Mouse (Mus musculus): ENCODE measurements around the gene Pde11a. TPM values are rescaled to one million over a fixed set of nuclear protein-coding genes. Genes with fewer than 3 reads are reported as not detected.
A peak's percentile ranks its signal among the peaks of the same experiment; 100 is the strongest.

Gene Pde11a
- total RNA-seq, 2 experiments from 2014 or later: not detected

GRCm38 (mm10) chr2:76324463-76324862 lies 14.1 kb downstream of the Pde11a start:
- ATAC-seq (replicated peaks; ENCODE audit: low FRiP score, low TSS enrichment, poor library complexity, severe bottlenecking): no peak

- no peak for ATAC-seq (replicated peaks; ENCODE audit: low FRiP score, low TSS enrichment, poor library complexity, severe bottlenecking)
Observed at GRCm38 (mm10) chr2:76323185-76323875, 15.2 kb downstream of the Pde11a start.

GRCm38 (mm10) chr2:76320336-76320735 lies 18.2 kb downstream of the Pde11a start:
- ATAC-seq (replicated peaks; ENCODE audit: low FRiP score, low TSS enrichment, poor library complexity, severe bottlenecking): peak; percentile 63

DNA sequence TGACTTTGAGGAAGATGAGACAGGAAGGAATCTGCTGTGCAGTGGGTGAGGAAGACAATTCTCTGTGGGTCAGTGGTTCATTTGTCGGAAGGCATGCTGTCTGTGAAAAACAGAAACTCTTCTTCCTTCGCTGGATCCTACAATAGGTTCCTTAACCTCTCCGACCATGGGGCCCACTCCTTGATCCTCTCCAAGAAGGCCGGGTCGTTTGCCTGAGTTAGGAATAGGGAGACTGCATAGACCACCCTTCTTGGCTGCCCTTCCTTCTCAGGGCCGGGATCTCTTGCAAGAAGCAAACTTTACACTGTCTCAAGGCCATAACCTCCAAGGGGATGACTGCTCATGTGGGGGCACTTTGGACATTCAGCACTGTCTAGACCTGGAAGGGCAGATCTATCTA lies 19.3 kb downstream of the Pde11a start:
- no peak for ATAC-seq (replicated peaks; ENCODE audit: low FRiP score, low TSS enrichment, poor library complexity, severe bottlenecking)

- no peak for ATAC-seq (replicated peaks; ENCODE audit: low FRiP score, low TSS enrichment, poor library complexity, severe bottlenecking)
Observed at GRCm38 (mm10) chr2:76287671-76288070, 50.9 kb downstream of the Pde11a start.

GRCm38 (mm10) chr2:76286288-76286740 lies 52.3 kb downstream of the Pde11a start:
- no peak for ATAC-seq (replicated peaks; ENCODE audit: low FRiP score, low TSS enrichment, poor library complexity, severe bottlenecking)

- no peak for ATAC-seq (replicated peaks; ENCODE audit: low FRiP score, low TSS enrichment, poor library complexity, severe bottlenecking)
Observed at GRCm38 (mm10) chr2:76285150-76285549, 53.4 kb downstream of the Pde11a start.

GRCm38 (mm10) chr2:76283378-76284132 lies 55.0 kb downstream of the Pde11a start:
- no peak for ATAC-seq (replicated peaks; ENCODE audit: low FRiP score, low TSS enrichment, poor library complexity, severe bottlenecking)

- no peak for ATAC-seq (replicated peaks; ENCODE audit: low FRiP score, low TSS enrichment, poor library complexity, severe bottlenecking)
Observed at GRCm38 (mm10) chr2:76269494-76269893, 69.1 kb downstream of the Pde11a start.

- ATAC-seq (replicated peaks; ENCODE audit: low FRiP score, low TSS enrichment, poor library complexity, severe bottlenecking): no peak
Observed at GRCm38 (mm10) chr2:76267335-76267734, 71.2 kb downstream of the Pde11a start.

DNA sequence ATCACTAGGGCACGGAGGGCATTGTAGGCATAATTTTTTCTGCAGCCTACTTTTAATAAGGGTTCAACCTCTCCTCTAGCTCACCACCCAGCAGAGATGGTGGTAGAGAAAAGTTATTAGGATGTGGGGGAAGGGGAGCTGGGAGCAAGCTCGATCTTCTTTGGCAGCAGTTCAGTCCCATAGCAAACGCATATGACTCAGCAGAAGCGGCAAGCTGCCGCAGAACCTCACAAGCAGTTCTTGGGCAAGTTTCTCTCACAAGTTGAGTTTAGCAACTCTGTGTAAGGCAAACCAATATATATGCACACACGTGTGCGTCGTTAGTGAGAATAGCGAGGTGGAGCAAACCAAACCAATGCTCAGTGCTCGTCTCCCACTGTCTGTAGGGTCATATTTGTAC lies 72.0 kb downstream of the Pde11a start:
- no peak for ATAC-seq (replicated peaks; ENCODE audit: low FRiP score, low TSS enrichment, poor library complexity, severe bottlenecking)

GRCm38 (mm10) chr2:76264258-76264657 lies 74.3 kb downstream of the Pde11a start:
- no peak for ATAC-seq (replicated peaks; ENCODE audit: low FRiP score, low TSS enrichment, poor library complexity, severe bottlenecking)

GRCm38 (mm10) chr2:76262661-76263060 lies 75.9 kb downstream of the Pde11a start:
- ATAC-seq (replicated peaks; ENCODE audit: low FRiP score, low TSS enrichment, poor library complexity, severe bottlenecking): no peak

GRCm38 (mm10) chr2:76254833-76255232 lies 83.7 kb downstream of the Pde11a start:
- peak; percentile 63; the same call in 1 of the 2 replicates for ATAC-seq (replicated peaks; ENCODE audit: low FRiP score, low TSS enrichment, poor library complexity, severe bottlenecking)

DNA sequence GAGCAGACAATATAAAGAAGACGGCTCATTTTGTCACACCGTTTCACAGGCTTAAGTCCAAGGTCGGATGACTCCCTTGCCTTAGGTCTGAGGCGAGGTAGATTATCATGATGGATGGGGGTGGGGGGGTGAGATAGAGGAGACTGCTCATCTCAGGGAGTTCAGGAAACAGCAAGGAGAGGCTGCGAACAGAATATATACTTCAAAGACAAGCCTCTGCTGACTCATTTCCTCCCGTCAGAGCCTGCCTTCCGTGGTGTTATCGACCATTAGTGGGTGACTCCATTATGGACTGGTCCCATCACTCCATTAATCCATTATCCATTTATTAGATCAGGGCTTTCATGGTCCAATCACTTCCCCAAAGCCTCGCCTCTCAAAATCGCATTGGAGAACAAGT lies 87.2 kb downstream of the Pde11a start:
- no peak for ATAC-seq (replicated peaks; ENCODE audit: low FRiP score, low TSS enrichment, poor library complexity, severe bottlenecking)

GRCm38 (mm10) chr2:76248242-76248641 lies 90.3 kb downstream of the Pde11a start:
- no peak for ATAC-seq (replicated peaks; ENCODE audit: low FRiP score, low TSS enrichment, poor library complexity, severe bottlenecking)

DNA sequence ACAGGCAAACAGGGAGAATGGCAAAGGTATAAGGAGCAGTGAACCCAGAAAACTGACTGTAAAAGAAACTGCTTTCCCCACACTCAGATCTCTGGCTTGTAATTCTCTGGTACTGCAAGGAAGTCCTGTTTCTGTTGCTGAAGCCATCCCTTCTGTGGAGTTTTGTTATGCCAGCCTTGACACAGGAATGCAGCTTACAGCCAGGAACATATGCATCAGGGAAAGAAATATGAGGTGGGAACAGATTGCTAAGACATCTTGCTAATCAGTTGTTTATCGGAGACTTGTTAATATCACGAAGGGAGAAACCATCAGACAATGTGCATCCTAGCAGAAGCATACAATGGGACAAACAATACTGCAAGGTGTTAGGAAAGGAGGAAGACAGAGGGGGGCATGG lies 99.4 kb downstream of the Pde11a start:
- ATAC-seq (replicated peaks; ENCODE audit: low FRiP score, low TSS enrichment, poor library complexity, severe bottlenecking): no peak

- no peak for ATAC-seq (replicated peaks; ENCODE audit: low FRiP score, low TSS enrichment, poor library complexity, severe bottlenecking)
Observed at GRCm38 (mm10) chr2:76238496-76238895, 100.1 kb downstream of the Pde11a start.

DNA sequence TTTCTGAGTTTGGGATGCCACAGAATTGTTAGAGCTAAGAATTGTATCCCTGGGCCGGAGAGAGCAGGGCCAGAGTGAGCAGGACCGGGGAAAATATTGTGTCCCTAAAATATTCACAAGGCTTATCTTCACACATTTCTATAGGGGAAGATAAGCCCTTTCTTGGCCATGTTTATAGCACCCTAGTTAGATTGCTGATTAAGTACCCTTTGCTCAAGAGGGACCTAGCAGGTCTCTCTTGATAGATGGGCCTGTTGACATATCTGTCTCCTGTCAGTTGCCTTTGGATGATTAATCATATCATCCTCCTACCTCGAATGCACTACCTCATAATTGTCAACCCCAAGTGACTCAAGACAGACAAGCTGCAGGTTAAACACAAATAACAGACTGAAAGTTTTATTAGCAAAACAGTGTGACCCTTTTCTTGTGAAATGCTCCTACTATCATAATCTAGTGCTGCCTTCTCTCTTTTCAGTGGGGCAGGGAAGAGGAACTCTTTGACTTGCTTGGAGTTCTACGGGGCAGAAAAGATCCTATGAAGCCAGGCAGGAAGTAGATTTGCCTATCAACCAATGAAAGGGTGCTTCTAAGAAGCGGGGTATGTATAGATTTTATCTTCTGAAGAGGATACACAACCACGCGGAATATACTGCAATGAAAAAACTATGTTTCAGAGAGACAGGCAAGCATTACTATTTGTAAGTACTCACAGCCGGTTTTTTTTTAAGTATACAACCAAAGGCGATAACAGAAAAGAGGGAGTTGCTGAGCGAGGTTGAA lies 100.7 kb downstream of the Pde11a start:
- no peak for ATAC-seq (replicated peaks; ENCODE audit: low FRiP score, low TSS enrichment, poor library complexity, severe bottlenecking)

Data from megakaryocyte-erythroid progenitor cell, adult 5-6 weeks (primary cell).